Mouse (Mus musculus) neural tube, embryonic 12.5 days (tissue): Measurements from ENCODE around the gene Eif1ax. TPM values are rescaled to one million over a fixed set of nuclear protein-coding genes. Genes with fewer than 3 reads are reported as not detected.

ENCODE experiments used
- polyA plus RNA-seq: library from polyadenylated mRNA; unstranded; fragments of >200 nt; fragmentation: Nextera tagmentation; extraction: Ambion mirVana; gene quantifications from 2 replicates; pipeline ENCODE4 v1.2.1, GENCODE M21; 2016

The Eif1ax gene
- polyA plus RNA-seq, 1 experiment from 2014 or later = 122 TPM

Other genes with a start within 250 kb of the Eif1ax start
- gene Rps6ka3, start 161.9 kb upstream of the Eif1ax start, polyA plus RNA-seq = 4.3 and 4.4 TPM in 2 replicates
- 17.7 and 19.5 TPM in 2 replicates for gene Map7d2, start 42.4 kb downstream of the Eif1ax start, polyA plus RNA-seq
- gene Bclaf3, start 154.5 kb downstream of the Eif1ax start, polyA plus RNA-seq = 28.5 and 28.7 TPM in 2 replicates